In the genomic region with DNA sequence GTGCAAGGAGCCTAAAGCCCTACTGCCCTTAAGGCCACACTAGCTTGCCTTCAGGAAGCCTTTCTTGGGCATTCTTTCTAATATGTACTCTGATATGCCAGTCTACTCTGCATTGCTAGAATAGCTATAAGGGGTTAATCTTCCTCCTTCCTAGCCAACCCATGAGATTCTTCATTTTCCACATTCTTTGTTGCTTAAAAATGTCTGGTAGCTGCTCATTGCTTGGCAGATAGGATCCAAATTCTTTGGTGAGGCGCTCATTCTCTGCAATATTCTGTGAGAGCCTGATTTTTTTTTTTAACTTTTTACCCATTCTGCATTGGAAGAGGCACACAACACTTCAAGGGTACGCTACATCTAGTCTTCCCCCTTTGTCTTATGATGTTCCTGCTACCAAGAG, we compare ENCODE assay signal across 26 mouse cellular contexts.
"Had no signal": no experiment of that assay in that cellular context is flagged by ENCODE, and none has a peak within 500 bp of the region (broad histone marks: within the 10 kb centered on the region; RNA-seq: fewer than 3 reads in every experiment).

No protein-coding gene starts in this region.

- H3K9me3 ChIP-seq: heart, embryonic 10.5 days; heart, embryonic 12.5 days; heart, embryonic 15.5 days; hindbrain, embryonic 13.5 days; hindbrain, embryonic 15.5 days; limb, embryonic 10.5 days; limb, embryonic 12.5 days; liver, embryonic 13.5 days; liver, embryonic 15.5 days had no signal

- ATAC-seq: hindbrain, postnatal 0 days; intestine, embryonic 16.5 days had no signal

- H3K27ac ChIP-seq: gastrocnemius, adult 2 months; heart, embryonic 10.5 days; heart, embryonic 15.5 days; hindbrain, embryonic 13.5 days; hindbrain, embryonic 15.5 days; hindbrain, postnatal 0 days; layer of hippocampus, adult 2 months; left cerebral cortex, adult 2 months; limb, embryonic 10.5 days; limb, embryonic 12.5 days; liver, embryonic 13.5 days; liver, embryonic 15.5 days had no signal

- H3K4me2 ChIP-seq: heart, embryonic 12.5 days; heart, embryonic 15.5 days; hindbrain, embryonic 13.5 days; hindbrain, embryonic 15.5 days; limb, embryonic 12.5 days; liver, embryonic 11.5 days; liver, embryonic 13.5 days; liver, embryonic 15.5 days had no signal

- H3K4me3 ChIP-seq: gastrocnemius, adult 2 months; heart, embryonic 10.5 days; heart, embryonic 12.5 days; heart, embryonic 15.5 days; hindbrain, embryonic 13.5 days; hindbrain, embryonic 15.5 days; layer of hippocampus, adult 2 months; left cerebral cortex, adult 2 months; limb, embryonic 10.5 days; limb, embryonic 12.5 days; liver, embryonic 13.5 days; liver, embryonic 15.5 days had no signal

- H3K9ac ChIP-seq: heart, embryonic 12.5 days; heart, embryonic 15.5 days; hindbrain, embryonic 13.5 days; hindbrain, embryonic 15.5 days; limb, embryonic 12.5 days; liver, embryonic 13.5 days; liver, embryonic 15.5 days had no signal

- H3K4me1 ChIP-seq: hindbrain, embryonic 13.5 days; hindbrain, embryonic 15.5 days; liver, embryonic 13.5 days; liver, embryonic 15.5 days had no signal

- H3K36me3 ChIP-seq: heart, embryonic 10.5 days; heart, embryonic 12.5 days; heart, embryonic 15.5 days; hindbrain, embryonic 13.5 days; hindbrain, embryonic 15.5 days; limb, embryonic 10.5 days; limb, embryonic 12.5 days; liver, embryonic 13.5 days; liver, embryonic 15.5 days had no signal

- H3K27me3 ChIP-seq: heart, embryonic 12.5 days; heart, embryonic 15.5 days; hindbrain, embryonic 13.5 days; hindbrain, embryonic 15.5 days; limb, embryonic 12.5 days; liver, embryonic 13.5 days; liver, embryonic 15.5 days had no signal

- DNase-seq: gastrocnemius, adult 2 months; gastrocnemius, postnatal 10 days; gastrocnemius, postnatal 36 days; heart, adult 11 months; heart, postnatal 14 days; heart, postnatal 36 days; kidney, adult 11 months; kidney, adult 8-10 months; kidney, postnatal 10 days; kidney, postnatal 25 days; kidney, postnatal 4 days; liver; liver, embryonic 13.5 days had no signal
